Mouse (Mus musculus) Patski (cell line): ENCODE measurements around the gene Rgs10. TPM values are rescaled to one million over a fixed set of nuclear protein-coding genes. Genes with fewer than 3 reads are reported as not detected.
A peak's percentile ranks its signal among the peaks of the same experiment; 100 is the strongest.

Source experiments
- ATAC-seq: fragments of 100-300 bp; one replicate; pipeline ENCODE4 v1.8.0; 2021
- CTCF ChIA-PET: fragments of 350-600 bp; sonication (Branson Sonifier 250); formaldehyde crosslinking; loops from one replicate; lab custom pipeline; 2022; ENCODE audit warnings: inconsistent platforms; lab: Charles Lee
- POLR2A ChIA-PET: fragments of 350-600 bp; sonication (Branson Sonifier 250); formaldehyde crosslinking; loops from one replicate; lab custom pipeline; 2022; ENCODE audit warnings: antibody characterized with exemption, inconsistent platforms; lab: Charles Lee
- DNase-seq: peaks from one replicate; pipeline ENCODE4 v3.0.0-alpha.2; 2011; ENCODE audit warnings: low read depth, low spot score
- H3K27me3 ChIP-seq: fragments of 371-371 bp; one replicate; pipeline ENCODE4 v1.5.1; 2021
- CTCF ChIP-seq: fragments of 100-300 bp; IDR thresholded peaks from one replicate; pipeline ENCODE4 v1.5.1; 2021
- in situ Hi-C: fragments of 300-500 bp; cut with MboI; formaldehyde crosslinking; loops from 3 replicates; pipeline ENCODE4 v1.11.1; 2018; ENCODE audit warnings: low pct_unique_long_range_greater_than_20kb, mixed read lengths
- polyA plus RNA-seq: library from polyadenylated mRNA; unstranded; gene quantifications from one replicate; pipeline ENCODE4 v1.2.3, GENCODE M21; 2021

Rgs10 gene
- polyA plus RNA-seq, 1 experiment from 2014 or later: 111 TPM

GRCm38 (mm10) chr7:128373751-128374150 is 44.8 kb downstream of the Rgs10 start:
- POLR2A ChIA-PET: no interaction called here
- CTCF ChIA-PET: interaction anchor here (1.4 kb wide), 1 partner anchor 14 kb away, joined by 3 read pairs; no protein-coding TSS in a partner anchor
- in situ Hi-C loops: no loop called here
- ATAC-seq: no peak
- H3K27me3 ChIP-seq: no peaks in the 10 kb centered on the region
- no peak for TF ChIP-seq CTCF
- DNase-seq: no peak

- DNase-seq: no peak
- CTCF ChIA-PET: interaction anchor here (0.7 to 1.6 kb wide), 4 partner anchors 10 to 28 kb away, joined by 3 to 5 read pairs (median 4); no protein-coding TSS in a partner anchor
- in situ Hi-C loops: no loop called here
- POLR2A ChIA-PET: no interaction called here
- TF ChIP-seq CTCF: peak; percentile 88
- no peaks in the 10 kb centered on the region for H3K27me3 ChIP-seq
- no peak for ATAC-seq
These were observed 46.2 kb downstream of the Rgs10 start for GRCm38 (mm10) chr7:128372331-128372730.

- ChIA-PET CTCF (interaction anchor here (1.8 kb wide), 1 partner anchor 12 kb away, joined by 6 read pairs; no protein-coding TSS in a partner anchor), POLR2A (no interaction called here)
- in situ Hi-C loops: no loop called here
- no peaks in the 10 kb centered on the region for H3K27me3 ChIP-seq
- no peak for TF ChIP-seq CTCF
- no peak for ATAC-seq
- DNase-seq: no peak
These were observed 49.2 kb downstream of the Rgs10 start for GRCm38 (mm10) chr7:128369366-128369765.

DNA sequence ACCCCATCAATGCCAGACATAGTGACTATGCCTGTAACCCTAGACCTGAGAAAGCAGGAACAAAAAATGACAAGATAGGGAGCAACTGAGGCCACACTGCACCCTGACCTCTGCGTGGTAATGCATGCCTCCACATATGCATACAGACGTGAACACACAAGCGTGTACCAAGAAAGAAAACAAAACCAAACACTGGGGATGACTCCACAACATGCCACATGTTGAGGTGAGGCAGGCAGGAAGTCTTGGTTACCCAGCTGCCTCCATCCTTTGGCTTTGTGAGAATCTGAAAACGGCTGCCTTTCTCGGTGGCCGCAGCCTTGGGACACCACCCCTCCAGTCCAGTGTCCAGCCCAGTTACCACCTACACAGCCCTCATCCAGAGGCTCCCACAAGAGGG is 49.7 kb downstream of the Rgs10 start:
- ATAC-seq (no peak), DNase-seq (no peak)
- ChIA-PET POLR2A (interaction anchor here (0.6 kb wide), 1 partner anchor 55 kb away, joined by 3 read pairs; no protein-coding TSS in a partner anchor), CTCF (interaction anchor here (1.8 kb wide), 1 partner anchor 11 kb away, joined by 6 read pairs; no protein-coding TSS in a partner anchor)
- in situ Hi-C loops: no loop called here
- TF ChIP-seq CTCF: no peak
- no peaks in the 10 kb centered on the region for H3K27me3 ChIP-seq

DNA sequence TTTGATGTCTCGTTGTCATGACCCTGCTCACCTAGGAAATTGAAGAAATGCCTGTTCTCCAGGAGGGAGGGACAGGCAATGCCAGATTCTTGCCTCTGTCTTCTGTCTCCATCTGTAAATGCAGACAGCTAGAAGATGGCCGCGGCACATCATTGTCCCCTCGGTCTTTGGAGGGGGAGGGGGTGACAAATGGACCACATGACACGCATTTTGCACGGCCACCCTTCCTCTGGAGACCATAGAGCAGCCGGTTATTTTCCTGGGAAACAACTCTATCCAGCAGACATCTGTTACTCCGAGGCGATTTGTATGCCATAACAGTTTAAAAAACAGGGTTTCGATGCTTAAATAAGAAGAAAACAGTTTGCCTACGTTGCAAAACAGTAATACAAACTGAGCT is 51.9 kb downstream of the Rgs10 start:
- no peak for TF ChIP-seq CTCF
- H3K27me3 ChIP-seq: no peaks in the 10 kb centered on the region
- no peak for ATAC-seq
- ChIA-PET CTCF (no interaction called here), POLR2A (no interaction called here)
- no peak for DNase-seq
- in situ Hi-C loops: no loop called here

DNA sequence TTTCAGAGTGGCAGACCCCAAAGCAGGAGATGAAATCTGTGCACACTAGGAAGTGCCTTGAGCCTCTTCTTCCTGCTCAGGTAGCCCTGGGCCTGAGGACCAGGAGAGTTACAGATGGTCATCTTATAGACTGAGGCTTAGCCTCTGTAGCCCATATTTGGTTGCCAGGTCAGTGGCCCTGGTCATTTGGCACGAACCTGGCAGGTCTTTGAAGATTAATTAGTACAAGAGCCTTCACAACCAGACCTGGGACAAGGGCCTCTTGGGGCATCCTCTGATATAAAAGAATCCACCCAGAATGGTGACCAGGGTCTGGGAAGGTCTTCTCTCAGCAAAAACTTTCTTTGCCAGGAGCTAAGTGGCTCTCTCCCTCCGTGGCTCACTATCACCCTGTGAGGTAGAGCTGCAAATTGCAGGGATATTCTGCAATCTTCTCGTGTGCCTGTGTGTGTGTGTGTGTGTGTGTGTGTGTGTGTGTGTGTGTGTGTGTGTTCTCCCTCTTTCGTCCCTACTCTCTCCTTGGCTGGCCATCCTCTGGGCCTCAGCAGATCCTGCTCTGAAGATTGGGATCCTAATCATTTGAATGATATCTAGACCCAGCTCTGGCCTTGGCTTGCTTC is 53.4 kb downstream of the Rgs10 start:
- ChIA-PET CTCF (interaction anchor here (1.5 kb wide), 1 partner anchor 256 kb away, joined by 3 read pairs; no protein-coding TSS in a partner anchor), POLR2A (no interaction called here)
- no peaks in the 10 kb centered on the region for H3K27me3 ChIP-seq
- no peak for TF ChIP-seq CTCF
- in situ Hi-C loops: no loop called here
- DNase-seq (no peak), ATAC-seq (no peak)

- no peak for TF ChIP-seq CTCF
- POLR2A ChIA-PET: no interaction called here
- DNase-seq (peak; percentile 30), ATAC-seq (no peak)
- CTCF ChIA-PET: interaction anchor here (1.7 kb wide), 1 partner anchor 76 kb away, joined by 3 read pairs; no protein-coding TSS in a partner anchor
- no peaks in the 10 kb centered on the region for H3K27me3 ChIP-seq
- in situ Hi-C loops: loop anchor here (5.0 kb wide), 1 partner anchor 333 kb away; no protein-coding TSS in a partner anchor
These were observed 54.0 kb downstream of the Rgs10 start for GRCm38 (mm10) chr7:128364526-128364925.

DNA sequence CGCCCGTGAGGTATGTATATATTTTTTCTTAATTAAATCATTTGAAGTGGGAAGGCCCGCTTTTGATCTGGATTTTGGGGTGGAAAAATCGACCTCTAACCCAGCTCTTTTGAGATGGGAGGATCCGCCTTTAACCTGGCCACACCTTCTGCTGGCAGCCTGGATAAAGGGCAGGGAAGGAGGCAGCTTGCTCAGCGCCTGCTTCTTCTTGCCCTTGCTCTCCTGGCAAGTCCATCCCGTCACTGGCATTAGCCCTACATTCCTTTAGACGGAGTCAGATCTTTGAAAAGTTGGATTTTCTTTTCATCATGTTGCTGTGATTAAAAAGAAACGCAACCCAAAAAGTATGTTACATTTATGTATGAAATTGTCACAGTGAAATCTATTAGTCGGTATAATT is 54.8 kb downstream of the Rgs10 start:
- POLR2A ChIA-PET: no interaction called here
- H3K27me3 ChIP-seq: no peaks in the 10 kb centered on the region
- in situ Hi-C loops: loop anchor here (5.0 kb wide), 1 partner anchor 333 kb away; no protein-coding TSS in a partner anchor
- ATAC-seq (peak; percentile 65), DNase-seq (peak; percentile 20)
- CTCF ChIA-PET: interaction anchor here (1.7 kb wide), 1 partner anchor 75 kb away, joined by 3 read pairs; no protein-coding TSS in a partner anchor
- TF ChIP-seq CTCF: no peak

- no peak for ATAC-seq
These were observed 55.6 kb downstream of the Rgs10 start for GRCm38 (mm10) chr7:128362916-128363315.

GRCm38 (mm10) chr7:128359741-128360140 is 58.8 kb downstream of the Rgs10 start:
- no peaks in the 10 kb centered on the region for H3K27me3 ChIP-seq
- ChIA-PET CTCF (interaction anchor here (1.0 to 1.7 kb wide), 3 partner anchors 10 to 96 kb away, joined by 3 to 4 read pairs (median 3); no protein-coding TSS in a partner anchor), POLR2A (interaction anchor here (0.6 kb wide), 1 partner anchor 279 kb away, joined by 3 read pairs; no protein-coding TSS in a partner anchor)
- no peak for TF ChIP-seq CTCF
- in situ Hi-C loops: loop anchor here (5.0 kb wide), 1 partner anchor 338 kb away; no protein-coding TSS in a partner anchor
- DNase-seq (no peak), ATAC-seq (no peak)

More at GRCm38 (mm10) chr7:128362916-128363315, 55.6 kb downstream of the Rgs10 start:
- no peak for TF ChIP-seq CTCF
- H3K27me3 ChIP-seq: no peaks in the 10 kb centered on the region
- DNase-seq: no peak
- POLR2A ChIA-PET: interaction anchor here (0.8 kb wide), 1 partner anchor 116 kb away, joined by 3 read pairs; the partner anchor contains the start of gene Tgfb1i1
- CTCF ChIA-PET: interaction anchor here (1.0 to 1.7 kb wide), 5 partner anchors 10 to 74 kb away, joined by 3 to 5 read pairs (median 4); no protein-coding TSS in a partner anchor
- in situ Hi-C loops: loop anchor here (5.0 kb wide), 1 partner anchor 334 kb away; no protein-coding TSS in a partner anchor
